Mouse (Mus musculus): ENCODE results near the gene Apobr.

DNA sequence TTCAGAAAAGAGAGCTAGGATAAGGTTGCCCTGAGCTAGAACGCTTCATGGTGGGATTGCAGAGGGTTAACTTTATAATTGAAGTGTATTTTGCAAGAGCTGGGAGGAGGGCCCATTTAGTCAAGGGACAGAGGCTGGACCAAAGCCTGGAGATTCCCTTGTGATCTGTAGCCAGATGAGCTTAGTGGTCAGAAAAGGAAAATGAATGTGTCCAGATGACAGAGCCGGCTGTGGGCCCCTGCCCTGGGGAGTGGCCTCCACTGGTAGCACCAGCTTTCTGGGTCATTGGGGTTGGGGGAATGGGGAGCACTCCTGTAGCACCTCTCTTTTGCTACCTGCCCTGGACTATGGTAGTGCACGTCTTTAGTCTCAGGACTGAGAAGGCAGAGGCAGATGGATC is 22.3 kb downstream of the Apobr start:
- TF ChIP-seq POLR2A (IDR thresholded peaks at IDR 0.05; ENCODE audit: insufficient read depth, low read depth, low read length) (no peak), CTCF (IDR thresholded peaks at IDR 0.05; ENCODE audit: insufficient read depth, low read depth, low read length) (no peak)

All from olfactory bulb, adult 2 months (tissue).